Mouse (Mus musculus) limb, embryonic 14.5 days (tissue): ENCODE results near the gene Ak1. TPM values are rescaled to one million over a fixed set of nuclear protein-coding genes. Genes with fewer than 3 reads are reported as not detected.

Source experiments
- ATAC-seq: fragments of 200-750 bp; cut with Nextera tagmentation; 2 replicates; pipeline ENCODE4 v1.8.0; 2017; ENCODE audit warnings: low read depth, moderate number of reproducible peaks, moderate TSS enrichment; ENCODE audit not compliant: low FRiP score
- DNase-seq: peaks from one replicate; pipeline ENCODE4 v3.0.0-alpha.2; 2015; ENCODE audit warnings: low spot score
- H3K27ac ChIP-seq: fragments of 300-500 bp; sonication (generic); replicated peaks from 2 replicates; pipeline ENCODE4 v1.5.1; 2014; ENCODE audit warnings: low read depth, mild to moderate bottlenecking, low read length, moderate library complexity, mixed read lengths
- H3K27me3 ChIP-seq: fragments of 300-500 bp; sonication (generic); 2 replicates; pipeline ENCODE4 v1.6.1; 2014; ENCODE audit warnings: low read length, mixed read lengths; ENCODE audit not compliant: control insufficient read depth, insufficient read depth
- H3K36me3 ChIP-seq: fragments of 300-500 bp; sonication (generic); 2 replicates; pipeline ENCODE4 v1.6.1; 2014; ENCODE audit warnings: mild to moderate bottlenecking, low read length, moderate library complexity, mixed read lengths; ENCODE audit not compliant: control insufficient read depth, insufficient read depth
- H3K4me1 ChIP-seq: fragments of 300-500 bp; sonication (generic); 2 replicates; pipeline ENCODE4 v1.6.1; 2014; ENCODE audit warnings: antibody characterized with exemption, low read length, mixed read lengths; ENCODE audit not compliant: control insufficient read depth, insufficient read depth
- H3K4me2 ChIP-seq: fragments of 300-500 bp; sonication (generic); replicated peaks from 2 replicates; pipeline ENCODE4 v1.6.1; 2014; ENCODE audit warnings: low read depth, mild to moderate bottlenecking, low read length, moderate library complexity; ENCODE audit not compliant: severe bottlenecking
- H3K4me3 ChIP-seq: fragments of 300-500 bp; sonication (generic); replicated peaks from 2 replicates; pipeline ENCODE4 v1.5.1; 2014; ENCODE audit warnings: low read length
- H3K9ac ChIP-seq: fragments of 300-500 bp; sonication (generic); 2 replicates; pipeline ENCODE4 v1.6.1; 2014; ENCODE audit warnings: mild to moderate bottlenecking, low read depth, low read length, moderate library complexity; ENCODE audit not compliant: severe bottlenecking
- H3K9me3 ChIP-seq: fragments of 300-500 bp; sonication (generic); 2 replicates; pipeline ENCODE4 v1.6.1; 2016; ENCODE audit warnings: low read length; ENCODE audit not compliant: control insufficient read depth
- POLR2A ChIP-seq: fragments of 200-500 bp; IDR thresholded peaks from 2 replicates; pipeline ENCODE4 v1.8.0; 2012; ENCODE audit warnings: inconsistent platforms, mild to moderate bottlenecking, moderate library complexity, borderline replicate concordance; ENCODE audit not compliant: insufficient read depth, insufficient read length; ENCODE audit errors: extremely low read depth
- WGBS: fragments of 180-500 bp; shearing (Covaris S2); extraction: QIAGEN DNeasy Blood & Tissue Kit; methylation state at CpG from one replicate; pipeline ENCODE4 v1.1.7; 2014; 5-methylcytosine and 5-hydroxymethylcytosine counted together
- polyA plus RNA-seq, 2 experiments: library from polyadenylated mRNA; depleted of rRNA in 1 of 2; stranded (reverse) in 1 of 2; unstranded in 1 of 2; fragments of >200 nt; fragmentation: Nextera tagmentation in 1 of 2; extraction: Ambion mirVana in 1 of 2; gene quantifications; 2 replicates each; pipeline versions ENCODE4 v1.2.1 to v1.2.3; 2012 to 2014

Ak1 gene
- polyA plus RNA-seq, 2 experiments = 26.7 to 56.2 TPM

GRCm38 (mm10) chr2:32576532-32576931 is 45.0 kb upstream of the Ak1 start:
- 88% methylated on average over 9 of the region's 9 CpGs for WGBS
- no peak overlapping the region for H3K4me2 ChIP-seq
- no peak overlapping the region for H3K4me3 ChIP-seq
- no peaks in the 10 kb centered on the region for H3K9me3 ChIP-seq
- no peak overlapping the region for H3K27ac ChIP-seq
- peaks cover 9% of the 10 kb centered on the region for H3K4me1 ChIP-seq
- no peak for ATAC-seq
- H3K27me3 ChIP-seq = no peaks in the 10 kb centered on the region
- H3K36me3 ChIP-seq = peaks cover 4% of the 10 kb centered on the region
- TF ChIP-seq POLR2A = no peak
- no peak for DNase-seq
- no peak overlapping the region for H3K9ac ChIP-seq

GRCm38 (mm10) chr2:32578146-32579046 is 43.2 kb upstream of the Ak1 start:
- H3K27me3 ChIP-seq = no peaks in the 10 kb centered on the region
- WGBS = 32% methylated on average over 24 of the region's 30 CpGs

GRCm38 (mm10) chr2:32581450-32582095 is 40.0 kb upstream of the Ak1 start:
- DNase-seq (peak; percentile 41), ATAC-seq (no peak)
- Histone ChIP-seq H3K4me1 (peaks cover 6% of the 10 kb centered on the region; the same call in 1 of the 2 replicates), H3K9me3 (no peaks in the 10 kb centered on the region), H3K27ac (no peak overlapping the region), H3K36me3 (no peaks in the 10 kb centered on the region), H3K9ac (no peak overlapping the region), H3K27me3 (no peaks in the 10 kb centered on the region), H3K4me2 (peak overlapping the region; percentile 20; the same call in 1 of the 2 replicates), H3K4me3 (peak overlapping the region; percentile 16; the same call in 1 of the 2 replicates)
- no peak for TF ChIP-seq POLR2A
- 44% methylated on average over 19 of the region's 19 CpGs for WGBS

More at GRCm38 (mm10) chr2:32578146-32579046, 43.2 kb upstream of the Ak1 start:
- Histone ChIP-seq H3K9me3 (no peaks in the 10 kb centered on the region), H3K9ac (no peak overlapping the region), H3K27ac (no peak overlapping the region), H3K36me3 (peaks cover under 1% of the 10 kb centered on the region; the same call in 1 of the 2 replicates), H3K4me1 (peaks cover 10% of the 10 kb centered on the region), H3K4me2 (no peak overlapping the region), H3K4me3 (no peak overlapping the region)
- TF ChIP-seq POLR2A = no peak
- DNase-seq (no peak), ATAC-seq (no peak)

- Histone ChIP-seq H3K4me2 (peak overlapping the region; percentile 50), H3K36me3 (no peaks in the 10 kb centered on the region), H3K4me1 (peaks cover 12% of the 10 kb centered on the region), H3K9me3 (no peaks in the 10 kb centered on the region), H3K9ac (no peak overlapping the region), H3K27ac (no peak overlapping the region), H3K4me3 (peak overlapping the region; percentile 27), H3K27me3 (no peaks in the 10 kb centered on the region)
- 14% methylated on average over 37 of the region's 37 CpGs for WGBS
- DNase-seq = peak; percentile 88
- ATAC-seq = peak; percentile 69
- TF ChIP-seq POLR2A = no peak
Measured at GRCm38 (mm10) chr2:32582830-32583799, 38.4 kb upstream of the Ak1 start.
